Mouse (Mus musculus) granulocyte monocyte progenitor cell, adult 5-6 weeks (primary cell): ENCODE data around the gene Hc. TPM values are rescaled to one million over a fixed set of nuclear protein-coding genes. Genes with fewer than 3 reads are reported as not detected.
A peak's percentile ranks its signal among the peaks of the same experiment; 100 is the strongest.

Source experiments
- ATAC-seq: replicated peaks from 2 replicates; pipeline ENCODE4 v1.8.0; 2016; ENCODE audit warnings: mild to moderate bottlenecking, moderate TSS enrichment, inconsistent platforms; ENCODE audit not compliant: poor library complexity, severe bottlenecking
- total RNA-seq, 2 experiments: library from RNA; stranded (forward) in 1 of 2; stranded (reverse) in 1 of 2; fragments of 200-712, 200-1000 nt in 1 of 2; fragments of >200 nt in 1 of 2; fragmentation: Nextera tagmentation in 1 of 2; gene quantifications; 2 replicates each; pipeline ENCODE4 v1.2.3; 2014 to 2017

The Hc gene
- total RNA-seq, 2 experiments from 2014 or later = not detected

DNA sequence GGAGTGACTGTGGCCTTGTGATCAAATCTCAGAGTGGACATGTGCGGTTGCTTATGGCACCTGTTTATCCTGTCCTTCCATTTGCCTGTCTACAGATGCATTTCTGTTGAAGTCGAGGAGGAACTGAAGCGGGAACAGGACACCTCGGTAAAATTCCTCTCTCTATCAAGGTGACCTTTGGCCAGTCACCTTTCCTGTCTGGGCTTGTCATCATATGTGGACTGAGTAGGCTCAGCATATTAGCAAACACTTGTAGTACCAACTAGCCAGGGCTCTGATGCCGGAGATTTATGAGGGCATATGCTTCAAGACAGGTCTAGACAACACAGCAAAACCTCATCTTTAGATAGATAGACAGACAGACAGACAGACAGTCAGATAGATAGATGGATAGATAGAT, 982 bp downstream of the Hc start:
- ATAC-seq = no peak

DNA sequence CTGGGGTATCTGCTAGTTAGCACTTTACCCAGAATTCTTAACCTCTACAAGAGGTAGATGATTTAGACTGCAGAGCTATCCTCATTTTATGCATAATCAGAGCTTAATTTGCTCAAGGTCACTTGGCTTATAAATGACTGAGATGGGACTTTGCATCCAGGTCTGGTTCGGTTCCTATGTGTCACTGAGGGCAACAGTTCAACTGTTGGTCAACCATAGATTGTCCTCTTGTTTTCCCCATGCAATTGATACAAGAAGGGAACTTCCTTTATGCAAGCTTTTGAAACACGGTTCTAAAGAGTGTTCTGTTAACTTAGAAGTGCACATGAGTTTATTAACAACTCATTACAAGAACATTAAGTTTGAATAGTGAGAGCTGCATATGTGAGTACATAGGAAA, 2.9 kb downstream of the Hc start:
- no peak for ATAC-seq

DNA sequence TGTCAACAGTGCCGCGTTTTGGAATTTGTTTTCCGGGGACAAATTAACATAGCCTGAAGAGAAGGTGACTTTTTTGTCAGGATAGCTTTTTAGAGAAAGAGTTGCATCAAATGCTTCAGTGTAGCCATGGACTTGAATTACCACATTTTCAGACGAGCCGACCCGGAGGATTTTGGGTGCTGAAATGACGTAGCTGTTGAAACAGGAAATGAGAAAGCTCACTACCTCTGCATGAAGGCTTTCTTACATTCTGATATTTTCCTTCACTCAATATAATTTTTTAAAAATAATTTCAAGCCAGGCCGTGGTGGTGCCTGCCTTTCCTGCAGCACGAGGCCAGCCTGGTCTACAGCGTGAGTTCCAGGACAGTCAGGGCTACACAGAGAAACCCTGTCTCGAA, 4.0 kb downstream of the Hc start:
- ATAC-seq = no peak; the same call in 1 of the 2 replicates

DNA sequence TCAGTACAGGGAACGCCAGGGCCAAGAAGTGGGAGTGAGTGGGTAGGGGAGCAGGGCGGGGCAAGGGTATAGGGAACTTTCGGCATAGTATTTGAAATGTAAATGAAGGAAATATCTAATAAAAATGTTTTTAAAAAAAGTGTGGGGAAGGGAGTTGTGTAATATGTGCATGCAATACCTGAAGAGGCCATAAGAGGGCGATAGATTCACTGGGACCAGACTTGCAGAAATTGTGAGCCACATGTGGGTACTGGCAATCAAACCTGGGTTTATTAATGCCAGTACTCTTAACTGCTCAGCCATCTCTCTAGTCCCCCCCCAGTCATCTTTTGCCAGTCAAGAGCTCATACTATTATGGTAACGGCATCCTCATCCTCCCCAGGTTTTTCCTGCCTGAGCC, 12.4 kb downstream of the Hc start:
- peak; percentile 73 for ATAC-seq

DNA sequence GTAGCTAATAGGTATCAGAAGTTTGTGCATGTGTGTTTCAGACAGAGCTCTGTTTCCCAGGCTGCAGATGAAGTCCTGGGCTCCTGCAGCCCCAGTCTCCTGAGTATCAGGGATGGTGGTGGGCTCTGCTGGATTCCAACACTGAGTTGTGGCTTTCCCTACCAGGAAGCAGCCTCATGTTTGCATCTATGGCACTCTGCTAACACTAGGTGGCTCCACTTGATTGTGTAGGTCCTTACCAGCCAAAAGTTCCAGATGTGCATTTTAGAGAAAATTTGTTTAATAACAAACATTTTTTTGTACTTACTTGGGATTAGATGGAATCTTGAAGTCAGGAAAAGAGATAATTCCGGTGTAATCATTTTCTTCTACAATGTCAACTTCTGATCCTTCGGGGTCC, 16.3 kb downstream of the Hc start:
- ATAC-seq = peak; percentile 74

DNA sequence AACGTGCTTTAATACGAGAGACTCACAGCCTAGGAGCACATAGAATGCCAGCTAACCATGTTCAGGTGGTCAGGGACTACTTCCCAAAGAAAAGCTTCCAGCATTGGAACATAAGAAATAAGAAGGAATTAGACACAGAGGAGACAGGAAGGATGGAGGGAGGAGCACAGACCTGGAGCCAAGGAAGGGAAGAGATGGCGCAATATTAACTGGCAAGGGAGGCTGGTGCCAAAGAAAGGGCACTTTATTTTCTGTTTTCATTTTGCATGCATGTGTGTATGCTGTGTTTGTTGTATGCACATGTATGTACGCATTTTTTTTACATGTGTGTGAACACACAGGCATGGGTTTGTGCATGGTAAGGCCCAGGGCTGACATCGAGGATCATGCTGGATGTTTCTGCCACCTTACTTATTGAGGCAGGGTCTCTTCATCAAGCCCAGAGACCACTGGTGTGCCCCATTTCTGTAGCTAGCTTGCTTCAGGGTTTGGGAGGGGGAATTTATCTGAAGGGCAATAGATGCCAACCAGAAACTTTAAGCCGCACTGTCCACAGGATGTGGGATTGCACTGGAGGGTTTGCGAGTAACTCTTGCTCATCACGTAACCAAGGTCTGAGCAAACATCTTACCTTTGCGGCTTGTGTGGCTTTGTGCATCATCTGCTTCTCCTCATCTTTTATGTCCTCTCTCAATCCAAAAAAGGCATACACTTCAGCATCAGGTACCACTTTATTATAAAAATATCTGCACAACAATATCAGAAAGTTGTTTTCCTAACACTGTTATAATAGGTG, 22.5 kb downstream of the Hc start:
- ATAC-seq = no peak

DNA sequence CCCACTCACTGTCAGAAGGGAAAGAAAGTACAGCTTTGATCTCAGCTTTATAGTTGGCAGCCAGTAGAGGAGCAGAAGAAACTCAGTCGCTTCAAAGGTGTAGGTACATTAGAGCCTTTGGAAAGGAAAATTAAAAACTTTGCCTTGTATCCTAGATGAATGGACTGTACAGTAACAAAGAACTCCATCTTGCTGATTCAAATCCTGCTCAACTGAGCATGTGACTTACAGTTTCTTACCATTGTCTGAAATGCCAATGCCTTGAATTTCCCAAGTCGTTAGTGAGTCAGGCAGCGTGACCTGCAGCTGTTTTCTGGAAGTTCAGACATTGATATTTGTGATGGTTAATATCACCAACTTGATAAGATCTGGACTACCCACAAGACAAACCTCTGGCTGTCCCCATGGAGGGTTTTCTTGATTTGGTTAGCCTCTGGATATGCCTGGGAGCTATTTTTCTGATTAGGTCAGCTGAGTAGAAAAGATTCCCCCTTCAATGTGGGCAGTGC, 36.5 kb downstream of the Hc start:
- no peak for ATAC-seq

DNA sequence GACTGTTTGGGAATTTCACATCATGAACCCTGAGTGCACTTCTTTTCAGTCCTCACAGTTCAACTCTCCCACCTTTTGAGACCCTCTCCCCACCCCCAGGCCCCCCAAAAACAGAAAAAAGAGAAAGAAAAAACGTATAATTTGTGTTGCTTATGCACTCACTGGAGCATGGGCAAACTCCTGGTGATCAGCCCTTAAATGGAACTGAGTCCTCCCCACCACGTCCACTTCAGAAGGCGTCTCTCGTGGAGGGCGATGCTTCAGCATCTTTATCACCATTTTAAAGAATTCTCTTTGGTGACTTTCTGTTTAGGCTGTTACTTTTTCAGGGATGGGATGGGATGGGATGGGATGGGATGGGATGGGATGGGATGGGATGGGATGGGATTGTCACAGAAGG, 39.4 kb downstream of the Hc start:
- no peak for ATAC-seq

DNA sequence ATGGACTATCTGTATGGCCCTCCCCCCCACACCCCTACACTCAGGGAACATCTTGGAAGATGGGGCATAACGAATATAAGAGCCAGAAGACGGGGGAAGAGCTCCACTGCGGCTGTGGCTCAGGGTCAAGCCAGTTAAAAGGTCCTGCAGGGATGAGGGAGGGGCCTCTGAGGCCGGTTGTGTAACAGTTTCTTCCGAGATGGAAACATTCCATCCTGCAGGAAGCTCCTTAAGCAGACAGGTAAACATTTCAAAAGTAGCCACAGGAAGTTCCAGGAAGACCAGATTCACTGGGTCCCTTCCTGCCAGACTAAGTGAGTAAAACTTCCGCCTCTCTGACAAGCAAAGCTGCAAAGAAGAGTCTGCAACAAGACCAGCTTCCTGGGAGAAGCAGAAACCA, 45.4 kb downstream of the Hc start:
- ATAC-seq = no peak

DNA sequence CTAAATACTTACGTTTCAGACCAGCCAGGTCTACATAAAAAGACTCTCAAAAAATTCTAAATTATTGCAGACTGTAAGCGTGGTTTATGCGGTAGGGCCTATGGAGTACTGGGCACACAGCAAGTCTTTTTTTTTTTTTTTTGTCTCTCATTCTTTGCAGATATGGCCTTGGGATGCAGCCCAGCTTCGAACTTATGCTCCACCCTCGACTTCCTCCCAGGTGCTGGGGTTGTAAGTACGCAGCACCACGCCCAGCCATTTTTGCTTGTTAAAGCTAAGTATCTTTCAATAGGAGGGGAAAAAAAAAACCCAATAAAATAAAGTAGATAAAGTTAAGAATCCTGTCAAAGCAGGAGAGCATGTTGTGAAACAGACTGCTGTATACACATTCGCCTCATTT, 49.6 kb downstream of the Hc start:
- no peak for ATAC-seq

DNA sequence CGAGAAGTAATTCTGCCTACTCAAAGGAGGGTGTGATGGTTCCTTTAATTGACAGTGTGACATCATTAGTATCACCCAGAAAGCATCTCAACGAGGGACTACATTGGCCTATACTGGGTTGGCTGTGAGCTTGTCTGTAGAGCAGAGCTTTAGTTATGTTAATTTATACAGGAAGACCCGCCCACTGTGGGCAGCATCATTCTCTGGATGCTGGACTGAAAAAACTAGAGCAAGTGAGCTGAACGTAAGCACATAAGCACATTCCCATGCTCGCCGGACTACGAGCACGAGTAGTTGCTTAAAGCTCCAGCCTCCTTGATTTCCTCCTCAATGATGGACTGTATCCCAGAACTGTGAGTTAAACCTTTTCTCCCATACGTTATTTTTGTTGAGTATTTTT, 62.3 kb downstream of the Hc start:
- ATAC-seq = no peak

DNA sequence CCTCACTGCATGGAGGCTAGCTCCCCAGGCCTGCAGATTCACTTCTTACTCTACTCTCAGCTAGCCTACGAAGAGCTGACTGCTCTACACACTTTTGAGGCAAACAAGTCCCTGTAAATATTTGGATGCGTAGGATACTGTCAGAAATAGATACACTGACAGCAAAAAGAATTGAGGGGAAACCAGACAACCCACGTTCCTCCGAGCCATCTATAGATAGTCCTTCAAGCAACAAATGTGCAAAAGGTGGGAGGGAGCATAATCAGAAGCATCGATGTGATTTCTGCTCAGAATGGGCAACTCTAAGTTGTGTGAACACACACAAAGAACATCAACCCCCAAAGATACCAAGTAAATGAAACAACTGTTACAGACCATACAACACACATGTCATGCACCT, 64.7 kb downstream of the Hc start:
- no peak for ATAC-seq

DNA sequence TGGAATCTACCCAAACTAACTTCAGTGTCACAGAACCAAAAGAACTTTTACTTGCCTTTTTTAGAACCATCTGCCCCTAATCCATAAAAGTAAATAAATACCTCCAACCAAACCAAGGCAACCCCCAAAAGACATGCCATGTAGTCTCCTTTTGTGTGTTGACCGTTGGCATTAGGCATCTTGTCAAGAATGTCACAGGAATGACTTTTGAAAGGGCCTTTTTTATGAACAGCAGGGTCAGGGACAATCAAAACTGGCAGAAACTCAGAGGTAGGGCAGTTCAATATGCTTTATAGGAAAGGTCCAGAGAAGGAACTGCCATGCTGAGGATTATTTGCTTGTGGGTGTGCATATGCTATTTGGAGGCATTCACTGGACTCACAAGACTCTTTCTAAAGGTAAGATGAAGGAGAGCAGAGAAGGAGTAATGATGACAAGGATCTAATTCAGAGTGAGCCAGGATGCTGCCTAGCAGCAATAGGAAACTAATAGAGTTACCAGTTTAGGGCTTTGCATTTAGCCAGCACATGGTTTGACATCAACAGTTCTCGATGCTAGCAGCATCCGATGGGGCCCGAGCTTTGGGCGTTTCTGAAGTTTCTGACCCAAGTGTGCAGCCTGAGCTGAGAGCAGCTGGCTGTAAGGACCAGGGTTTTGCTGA, 67.4 kb downstream of the Hc start:
- no peak for ATAC-seq

DNA sequence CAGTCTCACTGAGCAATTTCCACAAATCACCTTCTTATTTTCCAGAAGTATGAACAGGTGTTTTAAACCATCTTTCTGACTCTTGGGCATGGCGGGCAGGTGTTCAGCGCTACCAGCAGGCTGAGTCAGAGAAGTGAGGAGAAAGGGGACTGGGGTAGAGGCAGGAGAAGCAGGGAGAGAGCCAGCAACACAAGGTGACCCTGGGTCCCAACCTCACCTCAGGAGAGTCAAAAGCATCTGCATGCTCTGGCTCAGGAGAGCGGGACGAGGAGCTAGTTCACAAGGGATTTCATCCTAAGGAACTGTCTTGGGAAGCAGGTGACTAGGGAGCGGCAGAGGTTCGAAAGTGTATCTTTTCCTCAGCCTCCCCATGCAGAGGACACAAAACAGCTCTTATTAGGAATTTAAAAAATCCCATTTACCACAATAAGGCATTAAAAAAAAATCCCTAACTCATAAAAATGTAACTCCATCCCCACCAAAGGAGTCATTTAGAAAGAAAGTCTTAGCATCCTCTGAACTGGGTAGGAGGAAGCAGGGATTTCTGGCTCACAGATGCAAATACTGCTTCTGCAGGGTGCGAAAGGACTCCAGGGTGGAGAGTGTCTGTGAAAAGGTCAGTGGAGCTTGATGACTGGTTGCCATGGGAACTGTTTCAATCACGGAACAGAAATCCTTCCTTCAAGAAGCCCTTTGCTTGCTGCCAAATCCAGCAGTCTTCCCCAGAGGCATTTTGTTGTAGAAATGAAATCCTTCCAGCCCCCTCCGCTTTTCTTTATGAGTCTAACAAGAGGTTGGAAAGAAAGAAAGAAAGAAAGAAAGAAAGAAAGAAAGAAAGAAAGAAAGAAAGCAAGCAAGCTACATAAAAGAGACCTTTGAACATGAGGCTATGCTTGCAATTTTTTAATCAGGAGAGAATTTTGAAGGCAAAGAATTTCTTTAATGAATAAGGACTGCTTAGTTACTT, 68.2 kb downstream of the Hc start:
- no peak for ATAC-seq

DNA sequence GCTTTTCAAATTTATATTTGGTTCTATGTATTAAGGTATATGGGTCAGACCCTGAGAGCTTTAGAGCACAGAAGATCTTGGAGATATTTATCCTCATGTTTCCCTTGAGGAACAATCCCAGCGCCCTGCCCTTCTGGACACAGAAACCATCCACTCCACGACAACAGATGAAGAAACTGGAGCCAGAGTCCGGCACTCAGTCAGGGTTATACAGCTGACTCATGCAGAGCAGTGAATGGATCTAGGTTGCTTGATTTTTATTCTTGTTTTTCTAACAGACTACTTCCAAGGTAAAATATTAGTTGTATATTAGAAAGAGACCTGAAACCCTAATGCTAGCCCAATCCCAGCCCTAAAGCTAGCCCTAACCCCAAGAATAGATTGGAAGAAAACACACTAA, 69.3 kb downstream of the Hc start:
- no peak for ATAC-seq

DNA sequence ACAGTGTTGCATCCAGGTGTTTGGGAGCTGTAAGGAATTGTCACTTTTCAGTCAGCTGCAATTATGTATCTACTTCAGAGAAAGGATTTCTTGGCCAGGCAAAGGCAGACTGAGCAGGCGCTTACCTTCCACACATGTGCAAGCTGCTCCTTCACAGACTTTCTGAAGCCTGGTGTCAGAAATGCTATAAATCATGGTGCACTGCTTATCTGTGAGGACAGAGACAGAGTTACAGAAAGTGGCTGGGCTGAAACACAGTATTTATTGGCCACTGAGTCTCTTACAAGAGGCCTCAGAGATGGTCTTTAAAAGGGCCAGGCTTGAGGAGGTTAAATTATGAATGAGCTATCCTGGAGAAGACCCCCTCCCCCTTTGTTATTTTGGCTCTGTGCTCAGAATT, 71.5 kb downstream of the Hc start:
- ATAC-seq = no peak

DNA sequence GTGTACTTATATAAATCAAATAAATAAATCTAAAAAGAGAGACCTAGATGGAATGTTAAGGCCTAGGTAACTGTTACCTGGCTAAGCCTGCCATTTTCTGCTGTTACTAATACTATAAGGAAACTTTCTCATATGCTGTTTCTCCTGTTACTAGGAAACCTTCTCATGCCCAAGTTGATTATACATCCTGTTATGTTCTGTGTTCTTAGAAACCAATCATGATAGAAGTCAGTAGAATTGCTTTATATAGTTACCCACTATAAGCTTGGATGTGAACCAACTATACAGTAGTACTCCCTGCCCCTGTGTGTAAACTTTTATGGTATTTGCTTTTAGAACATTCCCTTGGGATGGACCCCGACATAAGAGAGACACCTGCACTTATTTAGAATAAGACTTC, 73.6 kb downstream of the Hc start:
- ATAC-seq = no peak

DNA sequence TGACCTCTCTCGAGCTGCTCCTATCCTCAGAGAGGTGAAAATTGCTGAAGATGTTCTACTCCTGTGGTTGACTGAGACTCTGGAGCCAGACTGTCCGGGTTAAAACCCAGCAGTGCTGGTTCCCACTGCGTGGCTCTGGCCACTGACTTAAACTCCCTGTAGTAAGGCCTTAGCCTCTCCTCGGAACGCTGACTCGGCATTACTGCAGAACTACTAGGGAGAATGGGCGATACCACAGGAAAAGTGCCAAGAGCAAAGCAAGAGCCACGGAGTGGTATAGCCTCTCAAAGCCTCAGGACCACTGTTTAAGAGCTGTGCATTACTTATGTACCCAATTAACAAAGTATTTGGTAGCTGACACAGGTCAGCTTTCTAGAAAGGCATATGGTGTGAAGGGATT, 76.4 kb downstream of the Hc start:
- no peak for ATAC-seq

DNA sequence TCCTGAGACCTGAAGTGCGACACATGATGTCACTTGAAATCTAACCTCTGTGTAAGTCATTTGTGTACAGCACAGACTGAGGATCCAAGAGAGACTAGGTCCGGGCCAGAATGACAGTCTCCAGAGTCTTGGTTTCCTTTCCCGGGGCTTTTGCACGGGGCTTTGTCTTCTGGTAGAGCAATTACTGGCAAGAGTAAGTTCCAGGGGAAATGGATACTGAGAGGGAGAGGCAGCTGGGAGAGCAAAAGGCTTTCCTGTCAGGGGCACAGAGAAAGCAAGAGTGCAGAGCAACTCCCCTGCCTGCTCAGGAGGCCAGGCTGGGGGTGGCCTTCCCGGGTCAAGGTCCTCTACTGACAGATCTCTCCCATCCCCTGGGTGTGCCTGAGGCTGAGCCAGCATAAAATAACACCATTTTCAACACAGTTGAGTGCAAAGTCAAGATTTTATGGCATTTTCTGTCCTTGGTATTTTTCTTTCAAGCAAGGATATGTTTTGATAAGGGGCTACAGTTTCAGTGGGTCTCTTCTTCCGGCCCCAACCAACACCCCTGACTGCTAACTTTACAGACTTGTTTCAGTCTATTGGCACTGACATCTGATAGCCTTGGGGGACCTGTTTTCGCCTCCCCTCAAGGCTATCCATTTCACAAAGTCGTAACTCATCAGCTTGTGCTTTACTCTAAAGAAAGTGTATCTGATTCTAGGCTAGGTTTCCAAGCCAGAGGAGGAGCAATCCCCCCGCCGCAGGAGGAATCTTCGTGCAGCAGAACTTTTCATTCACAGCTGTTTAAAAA, 78.1 kb downstream of the Hc start:
- no peak for ATAC-seq

DNA sequence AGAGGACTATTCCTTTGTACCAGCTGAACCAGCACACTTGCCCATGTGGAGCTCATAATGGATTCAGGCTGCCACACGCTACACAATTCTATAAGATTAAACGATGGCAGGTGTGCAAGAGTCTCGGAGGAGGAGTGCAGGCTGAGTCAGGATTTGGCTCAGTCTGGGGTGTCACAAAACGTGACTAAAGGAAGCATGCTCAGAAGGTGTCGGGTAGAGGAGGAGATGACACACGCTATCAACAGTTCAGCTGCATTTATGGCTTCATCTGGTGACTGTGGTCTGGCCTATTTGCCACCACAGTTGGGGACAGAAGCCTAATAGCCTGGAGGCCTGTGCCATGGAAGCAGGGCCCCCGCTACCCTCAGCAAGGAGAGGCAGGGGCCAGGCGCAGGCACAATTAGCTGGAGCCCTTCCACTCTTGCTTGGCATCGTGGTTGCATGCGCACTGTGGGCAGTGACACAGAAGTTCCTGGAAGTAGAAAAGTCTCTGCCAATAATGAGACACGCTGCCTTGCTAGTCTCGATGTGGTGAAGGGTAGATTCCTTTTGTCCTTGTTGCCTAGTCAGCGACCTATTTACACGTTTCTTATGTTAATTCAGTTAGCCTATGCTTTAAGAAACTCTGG, 79.0 kb downstream of the Hc start:
- no peak for ATAC-seq
